Mouse (Mus musculus): ENCODE data around the gene Prdm16. TPM values are rescaled to one million over a fixed set of nuclear protein-coding genes. Genes with fewer than 3 reads are reported as not detected.
A peak's percentile ranks its signal among the peaks of the same experiment; 100 is the strongest.

Gene Prdm16
- polyA plus RNA-seq, 1 experiment from 2014 or later: 12.6 TPM

DNA sequence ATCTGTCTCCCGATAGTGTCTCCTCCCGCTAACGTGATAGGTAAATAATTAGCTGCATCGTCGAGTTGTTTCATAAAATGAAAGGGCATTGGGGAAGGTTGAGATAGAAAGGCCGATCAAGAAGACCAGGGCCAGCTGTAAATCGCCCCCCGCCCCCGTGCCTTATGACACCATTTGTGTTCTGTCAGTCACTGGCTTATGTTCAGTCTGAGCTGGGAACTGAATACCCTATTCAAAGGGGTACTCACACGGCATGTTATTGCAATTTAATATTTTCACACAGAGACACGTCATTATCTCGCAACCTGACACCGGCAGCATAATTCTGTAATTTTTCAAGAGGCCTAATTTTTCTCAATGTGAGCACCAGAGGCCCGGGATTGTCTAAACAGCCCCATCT is 11.0 kb downstream of the Prdm16 start:
- H3K27ac ChIP-seq (ENCODE audit: low read depth, low read length): no peak overlapping the region
- no peak for ATAC-seq
- 48% methylated on average over 14 of the region's 14 CpGs for WGBS
- peaks cover 13% of the 10 kb centered on the region for H3K4me1 ChIP-seq (ENCODE audit: control insufficient read depth, insufficient read depth, low read depth, low read length)
- H3K36me3 ChIP-seq (ENCODE audit: control insufficient read depth, insufficient read depth, low read length): no peaks in the 10 kb centered on the region
- no peak overlapping the region for H3K9ac ChIP-seq (ENCODE audit: low read depth, low read length)
- peaks cover 16% of the 10 kb centered on the region for H3K27me3 ChIP-seq (replicated peaks; ENCODE audit: control insufficient read depth, insufficient read depth, low read length)
- H3K4me2 ChIP-seq (ENCODE audit: low read length): no peak overlapping the region
- H3K9me3 ChIP-seq (ENCODE audit: control insufficient read depth, low read length): no peaks in the 10 kb centered on the region
- no peak overlapping the region for H3K4me3 ChIP-seq (ENCODE audit: low read length)

DNA sequence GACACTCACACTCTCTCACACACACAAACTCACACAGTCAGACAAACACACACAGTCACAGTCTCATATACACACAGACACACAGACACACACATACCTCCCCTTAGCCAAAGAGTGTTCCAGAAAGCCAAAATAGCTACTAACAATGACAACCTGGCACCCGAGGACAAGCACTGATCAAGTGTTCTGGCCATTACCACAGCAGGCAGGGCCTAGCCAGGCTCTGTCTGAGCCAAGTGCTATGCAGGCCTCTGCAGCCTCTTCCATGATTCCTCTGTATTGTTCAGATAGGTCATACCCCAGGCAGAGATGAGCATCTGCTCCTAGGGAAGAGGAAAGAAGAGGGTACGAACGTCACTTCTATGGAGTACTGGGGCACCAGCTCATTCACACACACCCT is 13.4 kb downstream of the Prdm16 start:
- no peak overlapping the region for H3K4me2 ChIP-seq (ENCODE audit: low read length)
- 77% methylated on average over 3 of the region's 3 CpGs for WGBS
- peaks cover 13% of the 10 kb centered on the region for H3K4me1 ChIP-seq (ENCODE audit: control insufficient read depth, insufficient read depth, low read depth, low read length)
- no peaks in the 10 kb centered on the region for H3K36me3 ChIP-seq (ENCODE audit: control insufficient read depth, insufficient read depth, low read length)
- no peak overlapping the region for H3K4me3 ChIP-seq (ENCODE audit: low read length)
- H3K9ac ChIP-seq (ENCODE audit: low read depth, low read length): no peak overlapping the region
- ATAC-seq: no peak
- H3K27ac ChIP-seq (ENCODE audit: low read depth, low read length): no peak overlapping the region
- no peaks in the 10 kb centered on the region for H3K9me3 ChIP-seq (ENCODE audit: control insufficient read depth, low read length)
- H3K27me3 ChIP-seq (replicated peaks; ENCODE audit: control insufficient read depth, insufficient read depth, low read length): peaks cover 4% of the 10 kb centered on the region

DNA sequence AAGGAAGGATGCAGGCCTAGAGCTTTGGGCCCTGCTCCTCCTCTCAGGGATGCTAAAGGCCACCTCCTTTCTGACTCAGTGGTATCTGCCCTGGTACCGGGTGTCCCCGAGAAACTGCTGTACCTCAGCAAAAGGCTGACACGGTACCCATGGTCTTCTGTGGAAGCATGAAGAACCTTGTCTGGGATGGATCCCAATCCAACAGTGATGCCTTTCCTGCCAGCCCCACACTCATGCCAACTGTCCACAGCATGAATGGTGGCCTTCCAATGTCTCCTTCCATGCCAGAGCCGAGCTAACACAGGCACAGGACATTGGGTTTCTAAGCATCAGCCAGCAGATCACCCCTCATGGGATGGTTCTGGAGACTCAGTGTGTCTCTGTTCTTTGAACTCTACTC is 14.2 kb downstream of the Prdm16 start:
- Histone ChIP-seq H3K4me1 (ENCODE audit: control insufficient read depth, insufficient read depth, low read depth, low read length) (peaks cover 13% of the 10 kb centered on the region), H3K36me3 (ENCODE audit: control insufficient read depth, insufficient read depth, low read length) (no peaks in the 10 kb centered on the region), H3K27ac (ENCODE audit: low read depth, low read length) (no peak overlapping the region), H3K27me3 (replicated peaks; ENCODE audit: control insufficient read depth, insufficient read depth, low read length) (peaks cover 2% of the 10 kb centered on the region), H3K9me3 (ENCODE audit: control insufficient read depth, low read length) (no peaks in the 10 kb centered on the region), H3K9ac (ENCODE audit: low read depth, low read length) (no peak overlapping the region), H3K4me2 (ENCODE audit: low read length) (no peak overlapping the region), H3K4me3 (ENCODE audit: low read length) (no peak overlapping the region)
- 91% methylated on average over 4 of the region's 4 CpGs for WGBS
- no peak for ATAC-seq

DNA sequence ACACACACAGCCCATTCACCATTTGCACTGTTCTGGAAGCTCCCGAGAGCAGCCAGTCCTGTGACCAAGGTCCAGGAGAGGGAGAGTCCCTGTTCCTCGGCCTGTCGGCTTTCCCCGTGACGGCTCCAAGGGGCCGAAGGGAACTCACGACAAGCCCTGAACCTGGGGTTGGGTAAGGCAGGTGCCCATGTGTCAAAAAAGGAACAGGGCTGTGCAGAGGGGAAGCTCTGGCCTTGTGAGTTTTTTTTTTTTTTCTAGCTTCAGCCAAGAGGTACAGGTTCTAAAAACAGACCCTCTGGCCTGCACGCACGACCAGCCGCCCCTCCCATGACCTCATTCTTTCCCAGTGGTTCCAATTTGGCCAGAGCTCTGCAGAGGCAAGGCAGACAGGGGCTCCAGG is 25.5 kb downstream of the Prdm16 start:
- no peak for ATAC-seq
- Histone ChIP-seq H3K9me3 (ENCODE audit: control insufficient read depth, low read length) (no peaks in the 10 kb centered on the region), H3K4me2 (ENCODE audit: low read length) (no peak overlapping the region), H3K4me1 (ENCODE audit: control insufficient read depth, insufficient read depth, low read depth, low read length) (no peaks in the 10 kb centered on the region), H3K4me3 (ENCODE audit: low read length) (no peak overlapping the region), H3K36me3 (ENCODE audit: control insufficient read depth, insufficient read depth, low read length) (no peaks in the 10 kb centered on the region), H3K27me3 (replicated peaks; ENCODE audit: control insufficient read depth, insufficient read depth, low read length) (0 out of 2 replicates have a peak, but pooled peaks cover 3% of the 10 kb centered on the region), H3K27ac (ENCODE audit: low read depth, low read length) (no peak overlapping the region), H3K9ac (ENCODE audit: low read depth, low read length) (no peak overlapping the region)
- WGBS: 83% methylated on average over 10 of the region's 10 CpGs

DNA sequence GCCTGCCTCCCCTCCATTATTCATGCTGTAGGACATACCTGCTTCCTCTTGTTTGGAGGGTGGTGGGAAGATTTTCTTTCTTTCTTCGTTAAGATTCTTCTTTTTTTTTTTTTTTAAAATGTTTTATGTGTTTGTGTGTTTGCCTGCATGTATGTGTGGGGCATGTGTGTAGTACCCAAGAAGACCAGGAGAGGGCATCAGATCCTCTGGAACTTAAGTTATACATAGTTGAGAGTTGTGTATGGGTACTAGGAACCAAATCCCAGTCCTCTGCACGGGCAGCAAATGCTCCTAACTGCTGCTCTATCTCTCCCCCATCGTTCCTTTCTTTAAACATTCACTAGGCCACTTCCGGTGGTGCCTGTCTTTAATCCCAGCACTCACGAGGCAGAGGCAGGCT is 28.9 kb downstream of the Prdm16 start:
- H3K27ac ChIP-seq (ENCODE audit: low read depth, low read length): no peak overlapping the region
- ATAC-seq: no peak
- no peaks in the 10 kb centered on the region for H3K9me3 ChIP-seq (ENCODE audit: control insufficient read depth, low read length)
- no peak overlapping the region for H3K4me2 ChIP-seq (ENCODE audit: low read length)
- H3K4me3 ChIP-seq (ENCODE audit: low read length): no peak overlapping the region
- H3K36me3 ChIP-seq (ENCODE audit: control insufficient read depth, insufficient read depth, low read length): no peaks in the 10 kb centered on the region
- H3K27me3 ChIP-seq (replicated peaks; ENCODE audit: control insufficient read depth, insufficient read depth, low read length): peaks cover 6% of the 10 kb centered on the region
- H3K9ac ChIP-seq (ENCODE audit: low read depth, low read length): no peak overlapping the region
- 86% methylated on average over 5 of the region's 5 CpGs for WGBS
- H3K4me1 ChIP-seq (ENCODE audit: control insufficient read depth, insufficient read depth, low read depth, low read length): peaks cover 7% of the 10 kb centered on the region; the same call in 1 of the 2 replicates

DNA sequence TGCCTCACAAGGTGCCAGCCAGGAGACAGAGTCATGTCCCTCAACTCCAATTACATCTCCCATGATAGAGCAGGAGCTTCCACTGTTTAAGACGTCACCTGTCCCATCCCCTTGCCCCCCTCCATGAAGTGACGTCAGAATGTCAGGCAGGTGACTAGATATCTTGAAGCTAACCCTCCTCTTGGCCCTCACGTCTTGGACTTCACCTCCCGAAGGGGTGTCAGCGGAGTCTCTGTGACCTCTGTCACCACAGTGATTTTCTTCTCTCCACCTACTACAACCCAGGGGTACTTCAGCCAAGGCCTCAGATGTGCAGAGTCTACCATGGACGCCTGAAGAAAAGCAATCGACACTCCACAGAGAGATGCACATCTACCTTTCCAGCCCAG is 32.2 kb downstream of the Prdm16 start:
- no peak overlapping the region for H3K4me3 ChIP-seq (ENCODE audit: low read length)
- no peak overlapping the region for H3K9ac ChIP-seq (ENCODE audit: low read depth, low read length)
- no peaks in the 10 kb centered on the region for H3K36me3 ChIP-seq (ENCODE audit: control insufficient read depth, insufficient read depth, low read length)
- peaks cover 6% of the 10 kb centered on the region for H3K27me3 ChIP-seq (replicated peaks; ENCODE audit: control insufficient read depth, insufficient read depth, low read length)
- no peak overlapping the region for H3K4me2 ChIP-seq (ENCODE audit: low read length)
- H3K9me3 ChIP-seq (ENCODE audit: control insufficient read depth, low read length): no peaks in the 10 kb centered on the region
- peaks cover 15% of the 10 kb centered on the region for H3K4me1 ChIP-seq (ENCODE audit: control insufficient read depth, insufficient read depth, low read depth, low read length)
- ATAC-seq: no peak
- no peak overlapping the region; the same call in 1 of the 2 replicates for H3K27ac ChIP-seq (ENCODE audit: low read depth, low read length)
- 61% methylated on average over 7 of the region's 7 CpGs for WGBS

DNA sequence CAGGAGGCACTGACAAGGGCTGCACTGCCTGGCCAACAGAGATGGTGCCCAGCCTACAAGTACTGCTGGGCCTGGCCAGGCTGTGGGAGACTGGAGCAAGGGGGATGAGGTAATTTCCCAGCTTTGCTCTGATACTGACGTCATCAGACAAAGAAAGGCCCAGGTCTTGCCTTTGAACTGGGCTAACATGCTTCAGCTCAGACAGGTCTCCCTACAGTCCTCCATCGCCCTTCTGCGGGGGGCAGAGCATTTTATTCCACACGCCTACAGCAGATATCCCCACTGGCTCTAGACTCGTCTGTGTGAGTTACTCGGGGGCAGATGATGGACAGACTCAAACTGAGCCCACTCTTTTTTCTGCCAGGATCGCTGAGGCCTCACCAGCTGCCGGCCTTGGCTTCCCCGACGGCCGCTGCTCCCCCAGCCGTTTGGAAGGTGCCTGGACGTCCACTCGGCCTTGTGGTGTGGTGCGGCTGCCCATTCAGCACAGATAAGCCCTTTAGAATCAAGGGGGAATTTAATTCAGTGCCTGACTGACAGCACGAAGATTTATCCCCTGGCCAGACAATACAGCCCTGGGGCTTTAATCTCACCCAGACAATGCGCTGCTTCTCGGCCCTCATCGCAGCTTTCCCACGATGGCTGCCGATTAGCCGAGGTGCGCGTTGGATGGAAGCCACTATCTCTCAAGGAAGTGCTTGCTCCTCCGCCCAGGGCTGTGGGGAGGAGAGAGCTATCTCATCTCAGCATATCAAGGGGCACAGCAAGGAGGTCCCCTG is 32.8 kb downstream of the Prdm16 start:
- Histone ChIP-seq H3K36me3 (ENCODE audit: control insufficient read depth, insufficient read depth, low read length) (no peaks in the 10 kb centered on the region), H3K27me3 (replicated peaks; ENCODE audit: control insufficient read depth, insufficient read depth, low read length) (peaks cover 6% of the 10 kb centered on the region), H3K4me3 (ENCODE audit: low read length) (no peak overlapping the region), H3K27ac (ENCODE audit: low read depth, low read length) (peak overlapping the region; percentile 29), H3K9me3 (ENCODE audit: control insufficient read depth, low read length) (no peaks in the 10 kb centered on the region), H3K4me1 (ENCODE audit: control insufficient read depth, insufficient read depth, low read depth, low read length) (peaks cover 20% of the 10 kb centered on the region), H3K4me2 (ENCODE audit: low read length) (no peak overlapping the region), H3K9ac (ENCODE audit: low read depth, low read length) (peak overlapping the region; percentile 9; the same call in 1 of the 2 replicates)
- peak; percentile 43; the same call in 1 of the 2 replicates for ATAC-seq
- 24% methylated on average over 25 of the region's 25 CpGs for WGBS

DNA sequence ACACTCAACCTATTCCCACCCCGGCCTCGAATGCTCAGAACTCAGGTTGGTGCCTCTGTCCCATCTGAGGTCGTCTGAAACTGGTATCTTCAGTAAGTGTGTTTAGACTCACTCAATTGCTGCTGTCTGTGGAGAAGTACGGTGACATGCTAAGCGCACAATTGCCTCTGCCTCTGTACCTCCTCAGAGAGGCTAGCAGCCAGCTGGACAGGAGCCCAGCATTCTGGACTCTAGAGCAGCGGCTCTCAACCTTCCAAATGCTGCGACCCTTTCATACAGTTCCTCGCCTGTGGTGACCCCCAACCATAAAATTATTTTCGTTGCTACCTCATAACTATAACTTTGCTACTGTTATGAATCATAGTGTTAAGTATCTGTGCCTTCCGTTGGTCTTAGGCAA is 34.3 kb downstream of the Prdm16 start:
- no peak overlapping the region for H3K4me2 ChIP-seq (ENCODE audit: low read length)
- no peak for ATAC-seq
- H3K27me3 ChIP-seq (replicated peaks; ENCODE audit: control insufficient read depth, insufficient read depth, low read length): peaks cover 6% of the 10 kb centered on the region
- no peak overlapping the region for H3K9ac ChIP-seq (ENCODE audit: low read depth, low read length)
- 63% methylated on average over 10 of the region's 10 CpGs for WGBS
- no peak overlapping the region for H3K27ac ChIP-seq (ENCODE audit: low read depth, low read length)
- H3K36me3 ChIP-seq (ENCODE audit: control insufficient read depth, insufficient read depth, low read length): no peaks in the 10 kb centered on the region
- no peaks in the 10 kb centered on the region for H3K9me3 ChIP-seq (ENCODE audit: control insufficient read depth, low read length)
- peaks cover 25% of the 10 kb centered on the region for H3K4me1 ChIP-seq (ENCODE audit: control insufficient read depth, insufficient read depth, low read depth, low read length)
- no peak overlapping the region for H3K4me3 ChIP-seq (ENCODE audit: low read length)

DNA sequence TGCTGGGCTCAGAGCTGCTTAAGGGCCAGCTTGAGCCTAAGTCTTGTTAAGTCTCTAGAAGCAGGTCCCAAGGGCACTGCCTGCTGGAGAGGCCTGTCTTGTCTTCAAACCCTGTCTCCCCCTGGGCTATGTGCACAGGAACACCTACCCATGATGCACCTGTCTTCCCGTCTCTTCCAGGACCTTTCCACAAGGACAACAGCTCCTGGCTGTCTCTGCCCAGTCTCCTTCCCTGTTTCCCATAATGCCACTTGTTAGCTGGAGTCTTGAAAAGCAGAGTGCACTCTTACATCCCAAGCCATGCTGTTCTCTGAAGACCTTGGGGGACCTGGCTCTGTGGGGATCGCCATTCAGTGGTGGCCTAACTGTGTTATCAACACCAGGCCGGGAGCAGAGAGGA is 35.7 kb downstream of the Prdm16 start:
- Histone ChIP-seq H3K36me3 (ENCODE audit: control insufficient read depth, insufficient read depth, low read length) (no peaks in the 10 kb centered on the region), H3K4me1 (ENCODE audit: control insufficient read depth, insufficient read depth, low read depth, low read length) (peaks cover 25% of the 10 kb centered on the region), H3K4me3 (ENCODE audit: low read length) (no peak overlapping the region), H3K4me2 (ENCODE audit: low read length) (no peak overlapping the region), H3K27me3 (replicated peaks; ENCODE audit: control insufficient read depth, insufficient read depth, low read length) (peaks cover 6% of the 10 kb centered on the region), H3K9me3 (ENCODE audit: control insufficient read depth, low read length) (no peaks in the 10 kb centered on the region), H3K27ac (ENCODE audit: low read depth, low read length) (no peak overlapping the region), H3K9ac (ENCODE audit: low read depth, low read length) (no peak overlapping the region)
- WGBS: 38% methylated on average over 3 of the region's 3 CpGs
- ATAC-seq: no peak

Measured in hindbrain, embryonic 16.5 days (tissue).